Mouse (Mus musculus): ENCODE data around the gene Rab29. TPM values are rescaled to one million over a fixed set of nuclear protein-coding genes. Genes with fewer than 3 reads are reported as not detected.
"Not testable (repeated sequence)": the region's sequence is repeated elsewhere in the genome, so short reads cannot be mapped to it uniquely, and the experiment has no call there.

Gene Rab29
- total RNA-seq (2021), result 10 to 100 TPM in 1 of 2 experiments, 1 to 10 TPM in 1; 9.9 to 10.7 TPM

GRCm38 (mm10) chr1:131867093-131867945 lies at the start of gene Rab29:
Rab29 (plus strand) TSS chr1:131867224.
- DNase-seq, result peak; percentile 87 to 89

- not testable (repeated sequence) for DNase-seq
Observed at GRCm38 (mm10) chr1:131820353-131820752, 46.7 kb upstream of the Rab29 start.

GRCm38 (mm10) chr1:131820887-131821328 lies 46.1 kb upstream of the Rab29 start:
- DNase-seq, result no peak

- no peak for DNase-seq
Observed at GRCm38 (mm10) chr1:131822292-131822691, 44.7 kb upstream of the Rab29 start.

- DNase-seq, result no peak
Observed at GRCm38 (mm10) chr1:131822856-131823492, 44.0 kb upstream of the Rab29 start.

GRCm38 (mm10) chr1:131823563-131823962 lies 43.5 kb upstream of the Rab29 start:
- DNase-seq, result no peak

- DNase-seq, result no peak
Observed at GRCm38 (mm10) chr1:131824528-131825181, 42.4 kb upstream of the Rab29 start.

- DNase-seq, result no peak
Observed at GRCm38 (mm10) chr1:131827207-131827786, 39.7 kb upstream of the Rab29 start, which contains the start of gene Slc41a1. Slc41a1 (plus strand) TSS chr1:131827493.

- DNase-seq, result peak; percentile 93 to 95
Observed at GRCm38 (mm10) chr1:131827787-131828258, 39.2 kb upstream of the Rab29 start.

- DNase-seq, result no peak
Observed at GRCm38 (mm10) chr1:131828297-131829126, 38.5 kb upstream of the Rab29 start.

- no peak for DNase-seq
Observed at GRCm38 (mm10) chr1:131829279-131829678, 37.7 kb upstream of the Rab29 start.

- no peak for DNase-seq
Observed at GRCm38 (mm10) chr1:131830561-131830960, 36.5 kb upstream of the Rab29 start.

GRCm38 (mm10) chr1:131830971-131831641 lies 35.9 kb upstream of the Rab29 start:
- DNase-seq, result no peak

GRCm38 (mm10) chr1:131837035-131837434 lies 30.0 kb upstream of the Rab29 start:
- DNase-seq, result no peak

GRCm38 (mm10) chr1:131838542-131838941 lies 28.5 kb upstream of the Rab29 start:
- no peak for DNase-seq

- no peak for DNase-seq
Observed at GRCm38 (mm10) chr1:131839279-131839678, 27.7 kb upstream of the Rab29 start.

GRCm38 (mm10) chr1:131842221-131842620 lies 24.8 kb upstream of the Rab29 start:
- no peak for DNase-seq

- DNase-seq, result no peak
Observed at GRCm38 (mm10) chr1:131843758-131844157, 23.3 kb upstream of the Rab29 start.

- DNase-seq, result no peak
Observed at GRCm38 (mm10) chr1:131844883-131845282, 22.1 kb upstream of the Rab29 start.

- peak; percentile 63 to 70 for DNase-seq
Observed at GRCm38 (mm10) chr1:131846255-131846654, 20.8 kb upstream of the Rab29 start.

- DNase-seq, result no peak
Observed at GRCm38 (mm10) chr1:131861811-131862210, 5.2 kb upstream of the Rab29 start.

All from layer of hippocampus, postnatal 36 days (tissue).